ENCODE assay signal across 20 mouse cellular contexts in the genomic region with DNA sequence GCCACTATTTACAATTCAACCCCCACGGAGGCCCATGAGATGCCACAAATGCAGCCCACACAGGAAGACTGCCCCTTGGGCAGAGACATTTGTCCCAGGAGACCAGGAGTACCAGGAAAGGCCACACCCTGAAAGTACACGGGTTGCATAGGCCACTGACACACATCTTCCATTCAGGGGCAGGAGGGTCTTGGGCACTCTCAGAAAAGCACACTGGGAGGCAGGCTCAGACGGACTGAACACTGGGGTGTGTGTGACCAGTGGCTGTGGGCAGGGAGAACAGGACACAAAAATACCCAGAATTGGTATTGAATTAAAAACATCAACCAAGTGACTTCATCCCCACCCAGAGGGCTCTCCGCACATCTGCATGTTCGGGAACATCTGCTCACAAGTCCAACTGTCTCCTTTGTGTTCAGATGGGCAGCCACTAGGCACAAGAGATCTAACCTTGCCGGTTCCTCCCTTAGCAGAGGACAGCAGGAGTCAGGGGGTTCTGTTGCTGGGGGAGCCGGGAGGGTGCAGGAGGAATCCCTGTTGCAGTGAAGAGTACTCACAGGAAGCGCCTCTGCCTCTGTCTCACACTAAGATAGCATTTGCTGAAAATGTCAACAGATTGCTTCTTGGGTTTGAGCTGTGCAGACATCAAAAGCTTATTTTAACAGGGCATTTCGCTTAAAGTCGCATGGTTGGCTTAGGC.
DNase-seq lines count a peak whose midpoint lies in the region; ATAC-seq and TF ChIP-seq lines count a peak whose summit lies in the region.
"Had no signal": no experiment of that assay in that cellular context is flagged by ENCODE, and none has a peak within 500 bp of the region (broad histone marks: within the 10 kb centered on the region; RNA-seq: fewer than 3 reads in every experiment).

No protein-coding gene starts in this region.

- no peaks in the 10 kb centered on the region for H3K27me3 ChIP-seq in forebrain, embryonic 15.5 days
- H3K27me3 ChIP-seq in forebrain, embryonic 11.5 days (ENCODE audit: control insufficient read depth, insufficient read depth, low read length), result no peaks in the 10 kb centered on the region
- H3K27me3 ChIP-seq in embryonic facial prominence, embryonic 14.5 days (replicated peaks; ENCODE audit: control insufficient read depth, insufficient read depth, low read length), result no peaks in the 10 kb centered on the region
- H3K27me3 ChIP-seq in midbrain, embryonic 14.5 days (ENCODE audit: control insufficient read depth, insufficient read depth, low read length), result no peaks in the 10 kb centered on the region
- H3K27me3 ChIP-seq: embryonic facial prominence, embryonic 12.5 days; stomach, embryonic 15.5 days had no signal

- intact Hi-C loops in left cerebral cortex, adult 2 months (cut with DNase I), result no loop called here

- H3K9me3 ChIP-seq in forebrain, embryonic 15.5 days, result no peaks in the 10 kb centered on the region
- no peaks in the 10 kb centered on the region for H3K9me3 ChIP-seq in forebrain, embryonic 11.5 days (ENCODE audit: control insufficient read depth, low read length)
- no peaks in the 10 kb centered on the region for H3K9me3 ChIP-seq in embryonic facial prominence, embryonic 14.5 days (ENCODE audit: control insufficient read depth, low read length)
- no peaks in the 10 kb centered on the region for H3K9me3 ChIP-seq in midbrain, embryonic 14.5 days (ENCODE audit: control insufficient read depth, low read length)
- H3K9me3 ChIP-seq: embryonic facial prominence, embryonic 12.5 days; stomach, embryonic 15.5 days had no signal

- 0 out of 2 replicates have a peak, but pooled peaks have one; percentile 26 for ATAC-seq in forebrain, embryonic 15.5 days (replicated peaks)
- ATAC-seq in forebrain, embryonic 11.5 days (replicated peaks; ENCODE audit: low FRiP score), result no peak
- no peak for ATAC-seq in embryonic facial prominence, embryonic 14.5 days (ENCODE audit: low read depth)
- no peak for ATAC-seq in midbrain, embryonic 14.5 days (ENCODE audit: low FRiP score, low TSS enrichment)
- ATAC-seq in megakaryocyte-erythroid progenitor cell, adult 5-6 weeks (replicated peaks; ENCODE audit: low FRiP score, low TSS enrichment, poor library complexity, severe bottlenecking), result no peak
- ATAC-seq: inflammation-experienced regulatory T-cells, adult 6 months had no signal

- no peak for TF ChIP-seq CTCF in layer of hippocampus, adult 2 months (conservative IDR thresholded peaks at IDR 0.05)
- no peak for TF ChIP-seq CTCF in left cerebral cortex, adult 2 months (IDR thresholded peaks at IDR 0.05)

- no peak for DNase-seq in forebrain, embryonic 11.5 days (ENCODE audit: low spot score)
- DNase-seq in layer of hippocampus, adult 2 months (ENCODE audit: low spot score in 2 of 2), result peak in 1 of 2 experiments; percentile 42
- DNase-seq in layer of hippocampus, postnatal 25 days (ENCODE audit: extremely low spot score in 1 of 2, low spot score in 1 of 2), result no peak
- no peak for DNase-seq in embryonic facial prominence, embryonic 14.5 days (ENCODE audit: low spot score)
- DNase-seq in midbrain, embryonic 14.5 days, result no peak
- no peak for DNase-seq in left cerebral cortex, adult 2 months (ENCODE audit: extremely low spot score in 1 of 2, low spot score in 2 of 2)
- DNase-seq: adrenal gland, postnatal 10 days; cerebellum, adult 18-20 months; gastrocnemius, postnatal 10 days; heart, postnatal 14 days; kidney, postnatal 10 days; liver; lung, adult 18-20 months; right cerebral cortex, postnatal 14 days; thymus, adult 2 months had no signal

- H3K4me1 ChIP-seq in forebrain, embryonic 15.5 days, result peaks cover 2% of the 10 kb centered on the region; the same call in 1 of the 2 replicates
- H3K4me1 ChIP-seq in forebrain, embryonic 11.5 days (replicated peaks; ENCODE audit: control insufficient read depth, insufficient read depth, low read length), result 0 out of 2 replicates have a peak, but pooled peaks cover 2% of the 10 kb centered on the region
- H3K4me1 ChIP-seq in embryonic facial prominence, embryonic 14.5 days (ENCODE audit: control insufficient read depth, insufficient read depth, low read length), result no peaks in the 10 kb centered on the region
- peaks cover 3% of the 10 kb centered on the region; the same call in 1 of the 2 replicates for H3K4me1 ChIP-seq in midbrain, embryonic 14.5 days (ENCODE audit: control insufficient read depth, insufficient read depth, low read length)
- H3K4me1 ChIP-seq: stomach, embryonic 15.5 days had no signal

- no peak overlapping the region for H3K4me2 ChIP-seq in forebrain, embryonic 15.5 days (replicated peaks)
- H3K4me2 ChIP-seq in forebrain, embryonic 11.5 days (ENCODE audit: low read depth, low read length, severe bottlenecking), result no peak overlapping the region
- no peak overlapping the region for H3K4me2 ChIP-seq in embryonic facial prominence, embryonic 14.5 days (ENCODE audit: low read depth, low read length)
- H3K4me2 ChIP-seq in midbrain, embryonic 14.5 days (ENCODE audit: low read length), result no peak overlapping the region
- H3K4me2 ChIP-seq: embryonic facial prominence, embryonic 12.5 days; stomach, embryonic 15.5 days had no signal

- peak overlapping the region; percentile 27; the same call in 1 of the 2 replicates for H3K27ac ChIP-seq in forebrain, embryonic 15.5 days (replicated peaks)
- H3K27ac ChIP-seq in forebrain, embryonic 11.5 days (ENCODE audit: low read depth, low read length), result no peak overlapping the region
- H3K27ac ChIP-seq in layer of hippocampus, adult 2 months, result peak overlapping the region; percentile 80
- 0 out of 2 replicates have a peak overlapping the region, but pooled peaks have one; percentile 28 for H3K27ac ChIP-seq in embryonic facial prominence, embryonic 14.5 days (replicated peaks; ENCODE audit: low read depth, low read length)
- 0 out of 2 replicates have a peak overlapping the region, but pooled peaks have one; percentile 0 for H3K27ac ChIP-seq in midbrain, embryonic 14.5 days (replicated peaks; ENCODE audit: low read depth, low read length)
- no peak overlapping the region; the same call in 1 of the 2 replicates for H3K27ac ChIP-seq in left cerebral cortex, adult 2 months
- H3K27ac ChIP-seq: embryonic facial prominence, embryonic 12.5 days; stomach, embryonic 15.5 days had no signal

- no peak overlapping the region for H3K9ac ChIP-seq in forebrain, embryonic 15.5 days (replicated peaks)
- H3K9ac ChIP-seq in forebrain, embryonic 11.5 days (ENCODE audit: low read length), result no peak overlapping the region
- H3K9ac ChIP-seq in embryonic facial prominence, embryonic 14.5 days (ENCODE audit: low read depth, low read length), result no peak overlapping the region
- H3K9ac ChIP-seq in midbrain, embryonic 14.5 days (replicated peaks; ENCODE audit: low read length), result no peak overlapping the region
- H3K9ac ChIP-seq: embryonic facial prominence, embryonic 12.5 days; stomach, embryonic 15.5 days had no signal

- no peaks in the 10 kb centered on the region for H3K36me3 ChIP-seq in forebrain, embryonic 15.5 days
- H3K36me3 ChIP-seq in forebrain, embryonic 11.5 days (ENCODE audit: control insufficient read depth, insufficient read depth, low read length), result no peaks in the 10 kb centered on the region
- no peaks in the 10 kb centered on the region for H3K36me3 ChIP-seq in embryonic facial prominence, embryonic 14.5 days (ENCODE audit: control insufficient read depth, insufficient read depth, low read length)
- no peaks in the 10 kb centered on the region for H3K36me3 ChIP-seq in midbrain, embryonic 14.5 days (ENCODE audit: control insufficient read depth, insufficient read depth, low read length)
- H3K36me3 ChIP-seq: embryonic facial prominence, embryonic 12.5 days; stomach, embryonic 15.5 days had no signal

- WGBS in forebrain, embryonic 15.5 days, result 72% methylated on average over 10 of the region's 10 CpGs
- 71% methylated on average over 10 of the region's 10 CpGs for WGBS in forebrain, embryonic 11.5 days
- 63% methylated on average over 10 of the region's 10 CpGs for WGBS in embryonic facial prominence, embryonic 14.5 days
- 60% methylated on average over 10 of the region's 10 CpGs for WGBS in midbrain, embryonic 14.5 days

- H3K4me3 ChIP-seq in forebrain, embryonic 15.5 days, result no peak overlapping the region
- H3K4me3 ChIP-seq in forebrain, embryonic 11.5 days (ENCODE audit: low read depth, low read length), result no peak overlapping the region
- no peak overlapping the region for H3K4me3 ChIP-seq in layer of hippocampus, adult 2 months
- no peak overlapping the region for H3K4me3 ChIP-seq in embryonic facial prominence, embryonic 14.5 days (ENCODE audit: low read depth, low read length)
- no peak overlapping the region for H3K4me3 ChIP-seq in midbrain, embryonic 14.5 days (replicated peaks; ENCODE audit: low read depth, low read length)
- H3K4me3 ChIP-seq in left cerebral cortex, adult 2 months, result no peak overlapping the region
- H3K4me3 ChIP-seq: embryonic facial prominence, embryonic 12.5 days; stomach, embryonic 15.5 days had no signal

Comparison
In these comparisons a context has a peak if more than half of its experiments do, and no peak if none do; other contexts are left out.
1. H3K27ac ChIP-seq: peak in forebrain, embryonic 15.5 days (single experiment), layer of hippocampus, adult 2 months (single experiment), embryonic facial prominence, embryonic 14.5 days (single experiment) and midbrain, embryonic 14.5 days (single experiment); none in forebrain, embryonic 11.5 days (single experiment) and left cerebral cortex, adult 2 months (single experiment).